Mouse (Mus musculus) kidney, adult 2 months (tissue): ENCODE results near the gene Rpl3. TPM values are rescaled to one million over a fixed set of nuclear protein-coding genes. Genes with fewer than 3 reads are reported as not detected.

ENCODE experiments used
- DNase-seq: peaks from one replicate; pipeline ENCODE4 v3.0.0; 2021
- H3K27ac ChIP-seq: fragments of 200-500 bp; 2 replicates; pipeline ENCODE4 v1.5.1; 2012; ENCODE audit warnings: low read depth, low read length, control low read depth, inconsistent platforms; ENCODE audit not compliant: insufficient read depth
- H3K27me3 ChIP-seq: fragments of 200-500 bp; replicated peaks from 2 replicates; pipeline ENCODE4 v1.6.1; 2012; ENCODE audit warnings: mild to moderate bottlenecking, moderate library complexity, low read length, inconsistent platforms; ENCODE audit not compliant: control insufficient read depth, insufficient read depth
- H3K36me3 ChIP-seq: fragments of 200-500 bp; 2 replicates; pipeline ENCODE4 v1.6.1; 2012; ENCODE audit warnings: mild to moderate bottlenecking, moderate library complexity, low read length, inconsistent platforms; ENCODE audit not compliant: control insufficient read depth, insufficient read depth
- H3K4me1 ChIP-seq: fragments of 200-500 bp; 2 replicates; pipeline ENCODE4 v1.6.1; 2011; ENCODE audit warnings: low read length; ENCODE audit not compliant: control insufficient read depth, insufficient read depth
- H3K4me3 ChIP-seq: fragments of 200-500 bp; 2 replicates; pipeline ENCODE4 v1.5.1; 2011; ENCODE audit warnings: mild to moderate bottlenecking, low read depth, low read length, control low read depth; ENCODE audit not compliant: insufficient read depth
- CTCF ChIP-seq: fragments of 200-500 bp; conservative IDR thresholded peaks from 2 replicates; pipeline ENCODE4 v1.5.1; 2011; ENCODE audit warnings: low read depth, mild to moderate bottlenecking, control low read depth, low read length, moderate library complexity, mixed read lengths; ENCODE audit not compliant: insufficient read depth, insufficient read length
- POLR2A ChIP-seq: fragments of 200-500 bp; IDR thresholded peaks from one replicate; pipeline ENCODE4 v1.6.1; 2011; ENCODE audit warnings: low read depth, low read length, control low read depth
- whole genome bisulfite sequencing: fragments of 180-500 bp; shearing (Covaris S2); methylation state at CpG from one replicate; pipeline ENCODE4 v1.1.7; 2018; 5-methylcytosine and 5-hydroxymethylcytosine counted together
- polyA plus RNA-seq: library from polyadenylated mRNA; depleted of rRNA; stranded (reverse); fragments of >200 nt; gene quantifications from 2 replicates; pipeline ENCODE4 v1.2.3, GENCODE M21; 2012

The Rpl3 gene
- polyA plus RNA-seq, 1 experiment: 689 TPM

DNA sequence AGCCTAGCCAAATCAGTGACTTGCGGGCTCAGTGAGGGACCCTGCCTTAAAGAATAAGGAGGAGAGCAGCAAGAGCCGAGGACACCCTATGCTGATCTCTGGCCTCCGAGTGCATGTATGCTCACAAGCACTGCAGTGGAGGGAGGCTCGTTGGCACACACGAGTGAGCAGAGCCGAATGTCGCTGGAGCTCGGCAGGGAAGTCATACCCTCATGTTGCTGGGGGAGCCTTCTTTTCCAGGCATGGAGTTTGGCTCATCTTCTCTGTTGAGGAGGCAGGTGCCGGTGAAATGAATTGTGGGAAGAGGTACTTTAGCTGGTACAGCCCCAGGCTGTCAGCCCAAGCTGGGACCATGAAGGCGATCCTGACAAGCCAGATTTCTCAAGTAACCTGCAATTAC, 4.7 kb upstream of the Rpl3 start:
- Histone ChIP-seq H3K36me3 (no peaks in the 10 kb centered on the region), H3K4me3 (no peak overlapping the region), H3K27me3 (no peaks in the 10 kb centered on the region), H3K27ac (no peak overlapping the region), H3K4me1 (peaks cover 5% of the 10 kb centered on the region; the same call in 1 of the 2 replicates)
- TF ChIP-seq POLR2A: no peak
- TF ChIP-seq CTCF: no peak
- 71% methylated on average over 10 of the region's 10 CpGs for WGBS
- no peak for DNase-seq

DNA sequence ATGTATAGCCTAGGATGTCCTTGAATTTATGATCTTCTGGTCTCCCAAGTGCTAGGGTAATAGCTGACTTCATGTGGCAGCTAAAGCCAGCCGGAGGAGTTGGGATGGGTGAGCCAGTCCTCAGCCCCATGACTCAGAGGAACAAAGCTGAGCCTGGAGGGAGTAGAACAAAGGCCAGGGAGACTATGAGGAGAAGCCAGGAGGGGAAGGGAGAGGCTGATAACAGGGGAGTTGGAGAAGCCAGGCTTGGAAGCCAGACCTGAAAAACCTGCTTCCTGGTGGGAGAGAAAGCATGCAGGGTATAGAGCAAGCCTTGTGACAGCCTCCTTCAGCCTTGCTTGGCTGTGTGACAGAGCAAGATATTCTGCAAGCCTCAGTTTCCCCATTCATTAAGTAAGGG, 3.9 kb upstream of the Rpl3 start:
- Histone ChIP-seq H3K36me3 (no peaks in the 10 kb centered on the region), H3K27me3 (no peaks in the 10 kb centered on the region), H3K4me3 (no peak overlapping the region), H3K4me1 (peaks cover 5% of the 10 kb centered on the region; the same call in 1 of the 2 replicates), H3K27ac (no peak overlapping the region)
- TF ChIP-seq POLR2A: no peak
- TF ChIP-seq CTCF: no peak
- no peak for DNase-seq
- WGBS: 83% methylated on average over 1 of the region's 1 CpGs

DNA sequence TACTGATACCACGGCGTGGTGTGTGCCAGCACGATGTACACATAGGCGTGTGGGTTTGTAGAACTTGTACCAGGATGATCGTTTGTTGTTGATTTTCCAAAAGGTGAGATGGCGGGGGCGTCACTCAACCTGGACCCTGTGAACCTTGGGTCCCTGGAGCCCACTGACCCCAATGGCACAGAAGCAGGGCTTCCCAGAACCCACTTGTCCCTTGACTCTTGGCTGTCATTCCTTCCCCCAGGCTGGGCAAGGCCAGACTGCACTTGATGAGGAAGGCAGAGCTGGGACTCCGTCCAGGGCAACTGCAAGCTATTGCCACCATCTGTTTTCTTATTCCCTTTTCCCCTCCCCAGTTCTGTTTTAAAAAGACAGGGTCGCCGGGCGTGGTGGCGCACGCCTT, 2.5 kb upstream of the Rpl3 start:
- Histone ChIP-seq H3K27ac (no peak overlapping the region), H3K4me1 (peaks cover 5% of the 10 kb centered on the region; the same call in 1 of the 2 replicates), H3K4me3 (no peak overlapping the region), H3K36me3 (no peaks in the 10 kb centered on the region), H3K27me3 (no peaks in the 10 kb centered on the region)
- no peak for DNase-seq
- 93% methylated on average over 13 of the region's 13 CpGs for WGBS
- TF ChIP-seq CTCF (no peak), POLR2A (no peak)

DNA sequence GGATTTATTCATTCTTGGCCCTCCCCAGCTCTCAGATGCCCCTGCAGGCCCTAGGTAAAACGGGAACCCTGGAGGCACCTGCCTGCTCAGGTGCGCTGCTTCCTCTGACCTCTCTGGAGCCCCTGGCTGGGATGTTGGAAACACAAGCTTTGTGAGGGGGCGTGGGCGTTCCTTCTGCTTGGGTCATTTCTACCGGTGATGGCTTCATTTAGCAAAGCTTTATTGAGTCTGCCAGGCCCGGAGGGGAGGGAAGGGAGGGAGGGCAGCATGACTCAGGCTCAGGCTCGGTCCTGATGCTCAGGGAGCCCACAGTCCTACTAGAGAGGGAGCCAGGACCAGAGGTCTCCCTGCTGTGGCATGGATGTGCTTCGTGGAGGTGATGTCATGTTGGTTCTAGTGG, 931 bp upstream of the Rpl3 start:
- Histone ChIP-seq H3K27me3 (no peaks in the 10 kb centered on the region), H3K4me1 (peaks cover 5% of the 10 kb centered on the region; the same call in 1 of the 2 replicates), H3K27ac (no peak overlapping the region), H3K36me3 (no peaks in the 10 kb centered on the region), H3K4me3 (no peak overlapping the region)
- WGBS: 38% methylated on average over 8 of the region's 8 CpGs
- no peak for DNase-seq
- TF ChIP-seq CTCF (no peak), POLR2A (no peak)

DNA sequence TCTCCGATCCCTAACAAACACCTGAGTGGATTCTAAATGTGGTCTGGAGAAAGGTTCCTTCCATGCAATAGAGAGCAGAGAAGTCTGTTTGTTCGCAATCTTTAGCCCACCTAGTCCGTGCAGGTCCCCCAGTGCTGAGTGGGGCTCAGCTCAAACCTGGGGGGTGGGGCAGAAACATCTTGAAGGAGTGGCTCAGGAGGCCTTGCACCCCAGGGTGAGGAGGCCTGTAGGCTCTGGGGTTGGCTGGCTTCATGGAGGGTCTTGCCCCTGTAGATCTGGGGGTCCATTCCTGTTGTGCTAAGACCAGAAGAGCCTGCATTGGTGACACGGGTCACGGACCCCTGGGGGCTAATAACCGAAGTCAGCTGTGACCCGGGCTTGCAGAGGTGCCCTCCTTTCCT, 373 bp upstream of the Rpl3 start:
- H3K4me1 ChIP-seq: peaks cover 5% of the 10 kb centered on the region; the same call in 1 of the 2 replicates
- 53% methylated on average over 7 of the region's 7 CpGs for WGBS
- H3K27me3 ChIP-seq: no peaks in the 10 kb centered on the region
- no peak overlapping the region; the same call in 1 of the 2 replicates for H3K4me3 ChIP-seq
- DNase-seq: no peak
- no peak overlapping the region for H3K27ac ChIP-seq
- no peak for TF ChIP-seq POLR2A
- TF ChIP-seq CTCF: no peak
- no peaks in the 10 kb centered on the region for H3K36me3 ChIP-seq

DNA sequence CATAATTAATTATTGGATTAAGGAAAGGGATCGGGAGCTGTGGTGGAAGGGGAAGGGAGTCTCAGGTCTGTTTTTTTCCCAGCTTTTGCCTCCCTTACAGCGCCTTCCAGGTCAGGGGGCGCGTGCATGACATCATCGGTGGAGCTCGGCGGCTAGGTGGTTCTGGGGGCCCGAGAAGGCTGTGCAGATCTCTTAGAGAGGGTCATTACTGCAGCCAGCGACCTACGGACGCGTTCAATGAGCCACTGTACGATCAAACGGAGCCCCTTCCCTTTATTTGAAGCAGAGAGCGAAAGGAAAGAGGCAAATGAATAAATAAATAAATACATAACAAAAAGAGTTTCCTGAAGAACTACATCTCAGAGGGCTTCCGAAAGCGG, 937 bp downstream of the Rpl3 start:
- H3K27me3 ChIP-seq: no peaks in the 10 kb centered on the region
- peak overlapping the region; percentile 58 for H3K4me3 ChIP-seq

DNA sequence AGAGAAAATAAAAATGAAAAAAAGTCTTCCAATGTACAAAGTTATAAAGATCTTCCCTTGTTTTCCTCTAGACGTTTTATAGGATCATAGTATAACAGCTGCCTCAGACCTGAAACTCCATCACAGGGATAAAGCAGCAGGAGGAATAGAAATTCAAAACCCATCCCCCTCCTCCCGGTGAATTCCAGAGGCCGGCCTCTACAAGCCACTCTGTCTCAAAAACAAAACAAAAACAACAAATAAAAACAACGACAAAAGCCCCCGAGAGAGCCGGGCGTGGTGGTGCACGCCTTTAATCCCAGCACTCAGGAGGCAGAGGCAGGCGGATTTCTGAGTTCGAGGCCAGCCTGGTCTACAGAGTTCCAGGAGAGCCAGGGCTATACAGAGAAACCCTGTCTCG, 1.5 kb downstream of the Rpl3 start:
- no peak for DNase-seq
- no peaks in the 10 kb centered on the region for H3K4me1 ChIP-seq
- H3K27ac ChIP-seq: no peak overlapping the region
- H3K36me3 ChIP-seq: no peaks in the 10 kb centered on the region
- no peak overlapping the region for H3K4me3 ChIP-seq
- H3K27me3 ChIP-seq: no peaks in the 10 kb centered on the region
- 76% methylated on average over 11 of the region's 11 CpGs for WGBS
- TF ChIP-seq CTCF (no peak), POLR2A (no peak)

More for the DNA sequence above, 937 bp downstream of the Rpl3 start:
- Histone ChIP-seq H3K27ac (no peak overlapping the region), H3K36me3 (no peaks in the 10 kb centered on the region), H3K4me1 (no peaks in the 10 kb centered on the region)
- peak; percentile 21 for DNase-seq
- WGBS: 2% methylated on average over 17 of the region's 17 CpGs
- TF ChIP-seq POLR2A: no peak
- TF ChIP-seq CTCF: no peak

DNA sequence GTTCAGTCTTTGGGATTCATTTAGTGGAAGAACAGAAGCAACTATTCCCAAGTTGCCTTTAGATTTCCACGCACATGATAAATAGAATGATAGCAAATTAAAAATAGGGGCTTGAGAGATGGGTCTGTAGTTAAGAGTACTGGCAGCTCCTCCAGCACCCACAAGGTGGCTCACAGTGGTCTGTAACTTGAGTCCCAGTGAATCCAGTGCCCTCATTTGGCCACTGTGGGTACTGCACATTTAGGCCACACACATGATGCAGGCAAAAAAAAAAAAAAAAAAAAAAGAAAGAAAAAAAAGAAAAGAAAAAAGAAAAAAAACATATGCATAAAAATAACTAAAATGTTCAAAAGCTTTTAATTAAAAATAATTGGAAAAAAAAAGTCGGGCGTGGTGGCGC, 3.0 kb downstream of the Rpl3 start:
- WGBS: 32% methylated on average over 4 of the region's 4 CpGs
- no peak overlapping the region for H3K27ac ChIP-seq
- no peak overlapping the region for H3K4me3 ChIP-seq
- H3K4me1 ChIP-seq: no peaks in the 10 kb centered on the region
- peak; percentile 96 for DNase-seq
- H3K36me3 ChIP-seq: no peaks in the 10 kb centered on the region
- no peaks in the 10 kb centered on the region for H3K27me3 ChIP-seq
- TF ChIP-seq POLR2A (no peak), CTCF (peak; percentile 90)
